Mouse (Mus musculus) splenic B cell, adult 2 months (primary cell): ENCODE data around the gene Gm17693.
"Not testable (repeated sequence)": the region's sequence is repeated elsewhere in the genome, so short reads cannot be mapped to it uniquely, and the experiment has no call there.

Source experiments
- DNase-seq: peaks from one replicate; pipeline ENCODE4 v3.0.0-alpha.2; 2011; ENCODE audit warnings: low read depth, low spot score
- H3K27me3 ChIP-seq: 2 replicates; pipeline ENCODE4 v1.6.1; 2012; ENCODE audit warnings: mild to moderate bottlenecking, low read length, moderate library complexity, mixed read lengths; ENCODE audit not compliant: control insufficient read depth, poor library complexity, insufficient read depth, severe bottlenecking
- H3K36me3 ChIP-seq: 2 replicates; pipeline ENCODE4 v1.6.1; 2012; ENCODE audit warnings: mild to moderate bottlenecking, low read length, moderate library complexity, mixed read lengths; ENCODE audit not compliant: control insufficient read depth, poor library complexity, insufficient read depth, severe bottlenecking

Gm17693 gene

DNA sequence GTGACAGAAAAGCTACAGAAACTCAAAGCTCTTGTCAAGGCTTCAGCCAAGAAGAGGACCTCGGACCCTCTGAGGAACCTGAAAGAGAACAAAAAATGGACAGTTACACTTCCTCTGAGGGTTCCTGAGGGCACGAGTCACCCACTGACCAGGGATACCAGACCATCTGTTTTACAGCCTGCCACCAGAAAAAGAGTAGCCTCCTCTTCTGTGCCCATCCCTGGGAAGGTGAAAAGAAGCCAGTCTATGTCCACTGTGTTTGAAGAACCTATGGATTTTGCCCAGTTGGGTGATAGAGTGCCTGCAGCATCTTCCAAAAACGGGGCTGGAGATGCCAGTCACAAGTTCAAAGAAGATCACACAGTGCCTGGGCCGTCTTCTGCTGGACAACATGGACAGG lies at the start of gene Gm17693:
TSS of gene Gm17693 (plus strand) at position 301 of the 400 bp plus-strand sequence.
- H3K36me3 ChIP-seq, H3K27me3 ChIP-seq, DNase-seq: not testable (repeated sequence)
